Mouse (Mus musculus) yolk sac, embryonic 10.5 days (tissue): ENCODE results near the gene Tifa.

ENCODE experiments used
- DNase-seq: peaks from one replicate; pipeline ENCODE4 v3.0.0-alpha.2; 2017; ENCODE audit warnings: low spot score

Tifa gene

DNA sequence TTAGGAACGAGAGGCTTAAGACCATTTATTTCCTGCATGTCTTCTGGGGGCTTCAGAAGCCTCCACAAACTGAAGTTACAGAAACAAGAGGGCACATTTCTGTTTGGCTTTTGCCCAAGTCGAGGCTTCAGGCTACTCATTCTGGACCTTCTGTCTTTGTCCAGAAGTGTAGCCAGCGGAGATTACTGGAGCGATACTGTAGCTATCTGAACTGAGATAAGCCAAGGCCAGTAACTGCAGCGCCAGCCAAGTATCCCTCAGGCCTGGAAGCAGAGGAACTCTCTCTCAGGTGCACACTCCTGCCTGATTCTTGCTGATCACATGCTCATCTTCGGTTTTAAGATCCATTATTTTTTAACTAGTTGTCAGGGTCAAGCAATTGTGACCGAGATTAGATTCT is 1.6 kb upstream of the Tifa start:
- DNase-seq, result no peak

DNA sequence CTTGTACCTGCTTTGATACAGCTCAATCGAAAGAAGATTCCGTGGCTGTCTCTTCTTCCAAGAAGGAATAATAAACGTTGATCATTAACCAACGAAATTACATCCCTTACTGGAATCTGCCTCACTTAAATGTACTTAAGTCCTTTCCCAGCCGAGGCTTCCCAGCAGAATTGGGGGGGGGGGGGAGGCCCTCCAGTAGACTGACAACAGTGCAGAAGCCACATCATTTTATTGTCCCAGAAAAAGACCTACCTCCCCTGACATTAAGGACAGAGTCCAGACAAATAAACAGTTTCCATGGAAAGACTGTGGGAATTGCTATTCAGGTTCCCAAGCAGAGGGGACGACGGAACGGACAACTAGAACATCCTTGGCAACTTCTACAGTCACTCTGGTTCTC is 686 bp upstream of the Tifa start:
- DNase-seq, result no peak

DNA sequence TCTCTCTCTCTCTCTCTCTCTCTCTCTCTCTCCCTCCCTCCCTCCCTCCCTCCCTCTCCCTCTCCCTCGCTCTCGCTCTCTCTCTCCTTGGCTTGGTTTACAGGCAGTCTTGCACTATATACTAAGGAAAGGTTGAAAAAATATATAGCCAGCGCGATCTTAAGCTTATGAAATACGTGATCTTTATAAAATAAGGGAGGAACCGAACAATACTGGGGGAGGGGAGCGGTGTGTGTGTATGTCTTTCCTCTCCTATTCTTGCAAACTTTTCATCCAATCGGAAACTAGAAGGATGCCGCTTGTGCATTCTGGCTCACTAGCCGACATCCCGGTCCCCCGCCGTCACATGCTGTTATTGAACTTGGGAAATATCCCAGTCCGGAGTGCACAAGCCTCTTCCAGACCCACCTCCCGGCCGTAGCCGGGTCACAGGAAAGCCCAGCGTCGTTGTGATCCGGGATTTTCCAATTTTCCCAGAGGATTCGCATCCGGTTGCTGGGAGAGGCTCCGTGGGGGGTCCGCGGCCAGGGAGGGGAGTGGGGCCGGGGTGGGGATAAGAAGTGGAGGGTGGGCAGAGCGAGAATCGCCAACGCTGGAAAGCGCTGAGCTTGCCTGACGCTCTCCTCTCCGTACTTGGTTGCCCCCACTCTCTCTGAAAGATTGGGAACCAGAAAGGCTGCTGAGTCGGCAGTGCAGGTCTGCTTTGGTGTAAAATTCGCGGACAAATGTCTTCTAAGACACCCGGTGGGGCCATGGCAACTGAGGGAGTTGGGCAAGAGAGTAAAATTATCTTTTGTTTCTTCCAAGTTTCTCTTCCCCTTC is 840 bp downstream of the Tifa start:
- peak; percentile 44 for DNase-seq

DNA sequence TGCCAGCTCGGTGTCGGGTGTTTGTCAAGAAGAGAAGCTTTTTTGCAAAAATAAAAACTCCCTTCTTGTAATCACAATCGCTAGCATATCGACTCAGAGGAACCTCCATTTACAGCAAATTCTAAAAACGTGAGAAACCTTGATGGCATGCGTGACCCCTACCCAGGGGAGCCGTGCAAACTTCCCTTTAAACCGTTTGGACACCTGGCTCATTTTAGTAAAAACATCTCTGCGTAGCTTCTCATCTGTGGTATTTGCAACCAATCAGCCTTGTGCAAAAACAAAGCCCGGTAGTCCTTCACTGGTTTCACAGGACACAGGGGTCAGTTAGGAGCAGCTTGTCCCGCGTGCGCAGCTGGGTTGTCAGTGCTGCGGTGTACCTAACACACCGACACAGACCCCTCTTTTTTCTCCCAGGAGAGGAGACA is 1.5 kb downstream of the Tifa start:
- DNase-seq, result no peak

DNA sequence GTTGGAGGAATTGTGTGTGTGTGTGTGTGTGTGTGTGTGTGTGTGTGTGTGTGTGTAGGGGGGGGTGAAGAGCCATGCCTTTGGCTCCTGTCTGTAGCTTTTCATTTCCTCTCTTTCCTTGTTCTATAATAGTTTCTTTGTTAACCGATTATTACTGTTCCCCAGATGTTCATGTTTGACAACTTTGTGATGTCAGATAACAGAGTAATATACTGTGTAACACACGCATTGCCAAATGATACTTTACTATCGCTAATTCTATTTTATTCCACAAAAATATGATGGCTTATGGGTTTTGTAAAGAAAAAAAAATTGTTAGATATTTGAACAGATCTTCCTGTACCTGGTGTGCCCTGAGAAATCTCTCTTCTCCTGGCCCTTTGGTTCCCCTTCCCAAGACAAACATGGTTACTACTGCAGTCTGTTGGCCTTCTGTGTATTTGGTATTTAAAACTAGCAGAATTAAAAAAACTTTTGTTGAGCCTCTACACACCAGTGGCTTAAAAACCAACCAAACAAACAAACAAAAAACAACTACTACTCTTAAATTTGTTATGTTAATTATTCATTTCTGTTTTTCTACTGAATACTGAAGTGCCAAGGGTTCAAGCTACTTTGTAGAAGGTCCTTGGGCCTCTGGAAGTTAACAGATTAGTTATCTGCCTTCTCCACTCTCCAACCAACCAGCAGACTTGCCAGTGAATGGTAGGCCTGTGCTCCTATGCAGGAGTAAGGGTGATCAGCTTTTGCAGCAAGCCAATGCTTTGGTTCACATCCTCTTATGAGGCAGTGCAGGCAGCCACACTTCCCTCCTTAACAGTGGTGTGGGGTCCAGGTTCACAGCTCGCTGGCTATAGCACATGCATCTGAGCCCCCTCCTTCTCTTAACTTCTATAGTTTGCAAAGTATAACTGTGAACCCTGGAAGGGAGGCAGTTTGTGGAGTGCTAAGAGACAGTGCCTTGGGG is 2.3 kb downstream of the Tifa start:
- no peak for DNase-seq

DNA sequence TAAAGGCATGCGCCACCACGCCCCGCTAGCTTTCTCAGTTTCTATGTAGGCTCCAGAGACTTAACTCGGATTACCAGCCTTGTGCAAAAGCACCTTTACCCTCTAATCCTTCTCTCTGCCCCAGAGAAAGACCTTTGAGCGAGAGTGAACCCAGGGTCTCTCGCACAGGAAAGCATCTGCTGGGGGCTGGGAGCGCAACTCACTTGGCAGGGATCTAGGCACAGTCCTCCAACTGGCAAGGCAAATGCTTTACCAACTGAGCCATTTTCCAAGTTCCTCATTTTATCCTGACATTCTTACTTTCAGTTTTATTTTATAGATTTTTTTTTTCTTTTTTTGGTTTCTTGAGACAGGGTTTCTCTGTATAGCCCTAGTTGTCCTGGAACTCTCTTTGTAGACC is 3.4 kb downstream of the Tifa start:
- DNase-seq, result peak; percentile 26

DNA sequence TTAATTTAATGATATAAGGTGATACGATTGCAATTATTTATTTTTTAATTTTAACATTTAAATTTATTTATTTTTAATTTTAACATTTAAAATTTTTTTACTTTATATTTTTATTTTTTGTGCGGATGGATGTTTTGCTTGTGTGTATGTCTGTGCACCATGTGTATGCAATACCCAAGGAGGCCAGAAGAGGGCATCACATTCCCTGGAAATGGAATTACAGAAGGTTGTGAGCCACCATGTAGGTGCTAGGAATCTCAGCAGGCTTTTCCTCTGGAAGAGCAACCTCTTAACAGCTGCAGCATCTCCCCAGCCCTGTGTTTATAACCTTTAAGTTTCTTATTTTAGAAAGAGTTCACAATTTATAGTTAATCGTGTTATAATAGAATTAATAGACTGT is 6.2 kb downstream of the Tifa start:
- no peak for DNase-seq

DNA sequence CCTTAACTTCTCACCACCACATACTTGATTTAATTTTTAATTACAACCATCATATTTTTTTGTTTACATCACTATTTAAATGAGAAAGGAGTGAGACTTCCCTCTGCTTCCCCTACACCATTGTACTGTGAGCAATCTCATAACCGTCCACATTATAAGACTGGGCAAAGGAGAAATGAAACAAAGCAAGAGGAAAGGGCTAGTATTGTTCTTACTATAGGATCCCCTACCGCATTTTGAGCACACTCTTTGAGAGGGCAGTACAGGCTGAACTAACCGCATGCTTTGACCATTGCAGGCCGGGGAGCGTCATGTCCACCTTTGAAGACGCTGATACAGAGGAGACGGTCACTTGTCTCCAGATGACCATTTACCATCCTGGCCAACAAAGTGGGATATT is 6.7 kb downstream of the Tifa start:
- DNase-seq, result no peak

DNA sequence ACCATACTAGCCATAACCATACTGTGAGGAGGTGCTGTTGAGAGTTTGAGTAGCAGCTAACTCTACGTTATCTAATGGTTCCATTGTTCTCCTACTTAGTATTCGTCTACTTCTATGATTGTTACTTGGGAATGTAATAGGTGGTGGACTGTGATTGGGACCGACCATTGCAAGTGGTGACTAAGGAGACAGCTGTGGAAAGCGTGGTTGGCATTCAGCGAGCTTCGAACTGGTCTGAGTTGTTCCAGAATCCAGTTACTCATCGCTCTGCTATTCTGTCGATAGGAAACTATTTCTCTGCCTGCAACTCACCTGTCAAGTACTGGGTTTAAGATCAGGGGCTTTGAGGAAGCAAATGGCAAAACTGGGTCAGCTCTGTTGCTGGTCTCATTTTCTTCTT is 11.6 kb downstream of the Tifa start:
- no peak for DNase-seq

DNA sequence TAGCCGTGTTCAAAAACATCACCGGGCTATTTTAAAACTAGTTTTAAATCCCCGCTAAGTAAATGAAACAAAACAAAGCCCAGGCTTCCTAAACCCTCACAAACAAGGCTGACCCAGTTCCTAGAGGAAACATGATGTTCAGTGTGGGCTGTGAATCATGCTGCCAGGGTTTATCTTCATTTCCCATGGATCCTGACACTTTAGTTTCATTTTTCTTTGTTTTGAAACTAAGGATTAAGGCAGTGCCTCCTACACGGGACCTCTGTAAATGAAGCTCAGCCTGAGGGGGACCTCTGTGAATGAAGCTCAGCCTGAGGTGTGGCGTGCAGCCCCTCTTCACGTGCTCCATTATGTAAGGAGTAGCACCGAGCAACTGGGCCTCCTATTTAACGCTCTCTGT is 13.2 kb downstream of the Tifa start:
- no peak for DNase-seq

DNA sequence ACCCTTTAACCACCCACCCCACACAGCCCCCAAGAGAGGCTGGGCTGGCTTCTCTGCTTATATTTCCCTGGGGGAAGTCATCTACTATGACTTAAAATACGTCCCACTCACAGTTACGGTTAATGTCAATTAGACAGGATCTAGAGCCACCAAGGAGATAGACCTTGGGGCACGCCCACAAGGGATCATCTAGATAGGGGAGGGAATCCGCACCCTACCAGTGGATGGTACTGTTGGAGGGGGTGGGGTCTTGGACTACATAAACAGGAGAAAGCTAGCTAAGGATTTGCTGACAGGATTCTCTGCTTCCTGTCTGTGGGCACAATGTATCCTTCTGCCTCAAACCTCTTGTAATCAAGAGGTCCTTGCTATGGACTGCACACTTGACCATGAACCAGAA is 14.8 kb downstream of the Tifa start:
- DNase-seq, result no peak

DNA sequence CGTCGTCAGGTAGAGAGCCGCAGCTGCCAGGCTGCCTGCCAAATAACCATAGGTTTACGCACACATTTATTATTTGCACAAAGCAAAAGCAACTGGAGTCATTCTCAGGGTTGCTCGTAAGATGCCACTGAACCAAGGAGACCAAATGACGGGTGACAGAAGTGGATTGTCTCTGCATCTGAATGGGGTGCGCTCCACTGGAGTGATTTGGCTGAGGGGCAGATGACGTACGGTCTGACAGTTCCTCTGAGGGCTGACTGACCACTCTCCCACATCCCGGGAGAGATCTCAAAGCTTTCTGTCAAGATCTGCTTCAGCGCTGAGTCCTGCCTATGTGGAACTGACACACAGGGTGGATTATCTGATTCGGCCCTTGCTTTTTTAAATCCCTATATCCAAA is 15.5 kb downstream of the Tifa start:
- no peak for DNase-seq

DNA sequence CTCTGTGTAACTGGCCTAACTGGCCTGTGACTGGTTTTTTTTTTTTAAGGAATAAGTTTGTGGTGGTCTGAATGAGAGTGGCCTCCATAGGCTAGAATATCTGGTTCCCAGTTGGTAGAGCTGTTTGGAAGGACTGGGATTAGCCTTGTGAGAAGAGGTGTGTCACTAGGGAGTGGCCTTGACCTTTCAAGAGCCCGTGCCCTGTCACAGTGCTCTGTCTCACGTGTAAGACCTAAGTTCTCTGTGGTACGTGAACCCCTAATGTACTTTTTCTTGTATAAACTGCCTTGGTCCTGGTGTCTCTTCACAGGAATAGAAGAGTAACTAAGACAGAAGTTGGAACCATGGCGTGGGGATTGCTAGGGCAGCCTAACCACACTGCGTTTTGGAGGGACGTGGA is 16.4 kb downstream of the Tifa start:
- DNase-seq, result no peak

DNA sequence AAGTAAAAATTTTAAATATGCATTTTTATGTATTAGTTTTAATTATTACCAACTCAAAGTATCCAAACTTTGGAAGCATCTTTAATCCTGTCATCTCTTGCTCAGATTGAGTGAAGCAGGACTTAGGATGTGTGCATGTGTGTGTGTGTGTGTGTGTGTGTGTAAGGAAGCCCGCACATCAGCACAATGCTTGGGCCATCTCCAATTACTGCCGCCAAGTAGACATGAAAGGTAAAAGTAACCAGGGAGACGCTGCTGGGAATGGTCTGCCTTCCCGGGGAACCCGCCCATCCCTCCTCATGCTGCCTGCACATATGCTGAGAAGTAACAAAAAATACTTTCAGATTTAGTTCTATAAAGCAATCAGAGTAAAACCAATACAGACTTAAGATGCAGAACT is 18.2 kb downstream of the Tifa start:
- DNase-seq, result no peak

DNA sequence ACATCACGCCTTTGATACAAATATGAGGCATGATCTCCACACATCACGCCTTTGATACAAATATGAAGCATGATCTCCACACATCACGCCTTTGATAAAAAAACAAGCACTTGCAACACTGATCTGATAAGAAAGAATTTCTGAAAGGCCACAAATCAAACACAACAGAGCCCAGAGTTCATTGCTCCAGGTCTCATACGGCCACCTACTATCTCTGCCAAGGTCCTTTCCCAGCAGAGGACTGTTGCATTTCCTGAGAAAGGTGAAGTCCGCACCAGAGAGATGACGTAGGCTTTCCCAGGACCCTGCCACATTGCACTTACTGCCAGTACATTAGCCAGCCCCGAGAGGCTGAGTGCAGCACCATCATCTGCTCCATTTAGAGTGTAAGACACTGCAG is 19.5 kb downstream of the Tifa start:
- DNase-seq, result no peak

DNA sequence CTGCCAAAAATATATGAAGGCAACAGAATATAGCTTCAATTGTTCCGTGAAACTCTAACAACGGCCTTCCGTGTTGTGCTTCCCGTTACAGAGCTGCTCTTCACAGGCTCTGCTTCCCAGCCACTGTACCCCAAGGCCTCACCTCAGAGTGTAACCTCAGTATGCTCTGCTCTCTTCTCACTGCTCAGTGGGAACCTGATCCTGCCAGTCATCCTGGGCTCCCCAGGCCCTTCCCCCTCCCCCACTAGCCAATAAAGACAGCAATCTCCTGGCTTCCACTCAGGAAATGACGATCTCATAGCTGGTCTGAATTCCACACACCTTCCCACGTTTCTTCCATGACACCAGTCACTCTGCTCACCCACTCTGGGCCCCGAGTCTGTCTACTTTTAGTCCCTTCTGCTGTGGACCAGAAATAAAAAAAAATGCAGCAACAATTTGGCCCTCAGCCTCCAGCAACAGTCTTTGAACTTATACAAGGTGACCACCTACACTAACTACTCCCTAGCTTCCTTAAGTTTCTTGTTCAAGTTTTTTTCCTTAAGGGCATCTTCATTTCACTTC is 27.6 kb downstream of the Tifa start:
- no peak for DNase-seq

DNA sequence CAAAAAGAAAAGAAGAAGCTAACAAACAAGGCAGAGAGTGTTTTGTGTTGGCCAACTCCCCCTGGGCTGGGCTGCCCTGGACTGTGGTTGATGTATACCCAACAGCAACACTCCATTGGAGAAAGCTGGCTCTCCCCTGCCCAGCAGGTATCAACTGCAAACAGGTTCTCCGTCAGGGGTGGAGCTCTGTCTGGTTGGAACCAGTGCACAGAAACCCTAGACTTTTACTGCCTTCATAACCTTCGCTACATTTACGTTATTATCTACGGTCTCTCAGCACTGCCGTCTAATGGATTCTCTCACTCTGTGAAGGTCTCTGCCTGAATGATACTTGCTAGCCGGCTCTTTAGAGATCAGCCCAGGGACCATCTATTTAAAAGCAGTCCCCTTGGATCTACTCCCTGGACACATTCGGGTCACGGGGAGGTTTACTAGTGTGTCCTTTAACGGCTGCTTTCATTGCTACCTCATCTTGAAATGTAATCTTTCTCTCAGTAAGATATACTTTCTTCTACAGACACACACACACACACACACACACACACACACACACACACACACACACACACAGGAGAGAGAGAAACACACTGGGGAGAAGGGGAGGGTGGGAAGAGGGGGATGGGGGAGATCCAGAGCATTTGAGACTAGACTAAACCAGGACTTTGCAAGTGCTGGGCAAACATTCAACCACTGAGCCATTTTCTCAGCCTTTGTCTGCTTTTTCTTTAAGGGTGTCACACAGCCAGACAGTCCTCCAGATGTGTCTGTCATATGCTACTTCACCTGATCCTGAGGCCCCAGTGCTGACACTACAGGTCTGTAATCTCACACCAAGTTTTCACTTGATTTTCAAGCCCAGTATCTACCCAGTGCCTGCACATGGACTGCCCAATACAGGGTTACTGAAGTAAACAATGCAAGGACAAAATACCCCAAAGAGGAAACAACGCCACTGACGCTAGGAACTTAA is 29.4 kb downstream of the Tifa start:
- DNase-seq, result no peak

DNA sequence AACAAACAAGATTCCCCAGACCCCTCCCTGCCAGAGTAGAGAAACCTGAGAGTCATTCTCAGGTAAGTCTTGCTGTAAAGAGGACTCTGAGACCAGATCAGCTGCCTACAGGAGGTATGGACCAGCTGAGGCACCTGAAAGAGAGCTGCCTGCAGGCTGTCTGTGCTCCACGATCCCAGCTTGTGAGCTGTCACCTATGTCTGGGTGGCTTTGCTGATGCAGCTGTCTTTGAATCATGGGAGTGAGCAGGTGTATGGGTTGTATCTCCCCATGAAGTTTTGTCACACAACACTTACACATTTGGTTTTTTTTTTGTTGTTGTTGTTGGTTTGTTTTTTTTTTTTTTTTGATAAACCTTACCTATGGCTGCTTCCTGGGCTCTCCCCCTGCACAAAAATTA is 30.8 kb downstream of the Tifa start:
- no peak for DNase-seq

DNA sequence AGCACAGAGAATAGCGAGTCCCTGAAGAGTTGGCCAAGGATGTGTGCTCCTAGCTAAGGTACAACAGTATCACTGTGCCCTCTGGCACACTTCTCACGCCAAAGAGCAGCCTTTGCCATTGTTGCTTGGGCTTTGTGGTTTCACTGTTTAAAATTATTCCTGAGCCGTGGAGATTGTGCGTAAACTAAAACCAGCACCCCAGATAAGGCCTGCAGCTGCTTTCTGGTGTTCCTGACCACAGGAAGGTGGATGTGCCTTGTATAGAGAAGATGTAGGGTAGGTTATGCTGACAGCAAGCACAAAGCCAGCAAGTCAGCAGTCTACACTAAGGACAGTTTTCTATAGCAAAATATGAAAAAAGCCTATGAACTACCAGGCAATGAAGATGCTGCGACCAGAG is 31.6 kb downstream of the Tifa start:
- no peak for DNase-seq

DNA sequence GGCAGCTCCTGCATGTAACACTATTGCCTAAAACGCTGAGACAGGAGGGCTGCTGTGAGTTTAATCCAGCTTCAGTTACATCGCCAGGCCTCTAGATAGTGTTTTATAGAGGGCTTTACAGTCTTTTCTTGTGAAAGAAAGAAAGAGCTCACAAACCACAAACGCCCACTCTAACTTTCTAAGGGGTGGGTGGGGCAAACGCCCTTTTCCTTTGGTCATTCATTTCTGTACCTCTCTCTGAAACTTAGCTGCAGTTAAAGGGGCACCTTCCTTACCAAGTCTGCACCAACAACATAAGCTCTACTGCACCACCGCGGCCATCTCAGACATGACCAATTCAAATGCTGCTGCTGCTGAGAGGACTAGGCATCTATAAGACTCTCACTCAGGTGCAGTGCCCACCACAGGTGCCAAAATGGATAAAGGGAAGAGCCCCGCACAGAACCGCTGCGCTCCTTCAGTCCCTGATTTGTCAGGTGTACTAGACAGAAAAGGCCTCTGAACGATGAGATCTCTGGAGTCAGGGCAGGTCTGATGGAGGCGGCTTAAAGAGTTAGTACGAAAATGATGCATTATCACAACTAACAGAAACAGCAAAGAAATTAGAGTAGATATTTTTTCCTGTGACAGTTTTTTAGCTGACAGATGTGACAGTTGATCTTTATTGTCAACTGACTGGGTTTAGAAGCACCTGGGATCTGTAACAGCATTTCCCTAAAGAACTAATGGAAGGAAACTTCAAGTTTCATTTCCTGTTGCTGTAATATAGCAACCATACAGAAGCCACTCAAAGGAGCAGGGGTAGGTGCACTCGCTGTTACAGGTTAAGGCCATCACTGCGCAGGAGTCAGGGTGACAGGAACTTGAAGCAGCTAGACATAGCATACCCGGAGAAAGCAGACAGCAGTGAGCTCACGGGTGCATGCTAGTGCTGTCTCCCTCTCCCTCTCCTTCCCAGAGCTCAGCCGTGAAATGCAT is 34.6 kb downstream of the Tifa start:
- DNase-seq, result no peak

DNA sequence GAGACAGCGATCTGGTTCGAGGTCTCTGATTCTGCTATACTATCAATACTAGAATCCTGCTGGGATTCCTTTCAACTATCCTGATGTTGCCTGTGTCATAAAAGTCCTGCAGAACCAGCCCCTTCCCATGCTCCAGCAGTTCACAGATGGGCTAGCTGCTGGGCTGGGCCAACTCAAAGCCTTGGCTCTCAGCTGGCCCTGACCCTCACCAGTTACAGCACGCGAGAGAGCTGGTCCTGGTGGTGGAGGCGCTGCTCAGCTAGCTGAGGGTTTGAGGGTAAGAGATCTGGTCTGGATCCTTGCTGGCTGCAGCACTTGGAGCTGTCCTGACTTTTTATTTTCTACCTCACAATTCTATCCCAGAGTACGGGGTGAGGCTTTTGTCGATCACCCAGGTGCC is 36.9 kb downstream of the Tifa start:
- DNase-seq, result no peak
